Mouse (Mus musculus) myocyte (in vitro differentiated cells): ENCODE results near the gene Klhdc7a.

Experiments
- E2F4 ChIP-seq: IDR thresholded peaks from one replicate; pipeline ENCODE4 v1.6.1; 2011; ENCODE audit warnings: mild to moderate bottlenecking, control low read depth, moderate library complexity; ENCODE audit not compliant: insufficient read depth
- MAX ChIP-seq: IDR thresholded peaks from one replicate; pipeline ENCODE4 v1.6.1; 2011; ENCODE audit warnings: low read depth, mild to moderate bottlenecking, control low read depth
- MYOD1 ChIP-seq, 3 experiments: IDR thresholded peaks; one replicate each; pipeline ENCODE4 v1.6.1; 2011; ENCODE audit warnings: control low read depth in 2 of 3, low read depth in 2 of 3, mild to moderate bottlenecking in 2 of 3, moderate library complexity in 1 of 3; ENCODE audit not compliant: insufficient read length in 2 of 3, control insufficient read depth in 1 of 3
- POLR2A ChIP-seq: IDR thresholded peaks from one replicate; pipeline ENCODE4 v1.6.1; 2011; ENCODE audit warnings: low read depth, mild to moderate bottlenecking, control low read depth, moderate library complexity; ENCODE audit not compliant: insufficient read length

DNA sequence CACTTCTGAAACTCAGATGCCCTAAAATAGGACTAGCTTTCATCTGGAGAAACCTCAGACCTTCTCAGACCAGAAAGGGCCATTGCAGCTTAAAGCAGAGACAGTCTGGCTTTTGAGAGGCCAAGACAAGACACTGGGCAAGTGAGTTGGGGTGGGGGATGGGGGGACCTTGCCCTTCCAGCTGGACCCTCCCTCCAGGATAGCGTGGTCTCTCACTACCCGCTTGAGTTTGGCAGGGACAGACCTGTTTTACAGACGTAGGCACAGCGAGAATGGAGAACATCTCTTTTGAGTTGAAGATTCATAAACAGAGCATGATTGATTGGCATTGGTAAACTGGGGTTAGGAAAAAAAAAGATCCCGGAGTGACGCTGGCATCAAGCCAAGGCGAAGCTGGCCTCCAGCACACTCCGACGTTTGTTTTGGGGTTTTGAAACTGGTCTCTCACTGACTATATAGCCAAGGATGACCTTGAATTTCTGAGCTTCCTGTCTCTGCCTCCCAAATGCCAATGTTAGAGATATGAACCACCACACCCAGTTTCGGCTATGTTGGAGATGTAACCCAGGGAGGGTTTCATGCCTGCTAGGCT is 7.0 kb downstream of the Klhdc7a start:
- TF ChIP-seq POLR2A (no peak), E2F4 (no peak), MAX (no peak), MYOD1 (IDR thresholded peaks at IDR 0.05; ENCODE audit: control insufficient read depth in 1 of 3, insufficient read length in 2 of 3, low read depth in 2 of 3) (no peak)
